Mouse (Mus musculus) neural tube, embryonic 11.5 days (tissue): ENCODE results near the gene Noa1. TPM values are rescaled to one million over a fixed set of nuclear protein-coding genes. Genes with fewer than 3 reads are reported as not detected.

Source experiments
- ATAC-seq: fragments of 200-750 bp; cut with Nextera tagmentation; 2 replicates; pipeline ENCODE4 v1.8.0; 2017; ENCODE audit warnings: moderate number of reproducible peaks, mild to moderate bottlenecking, moderate TSS enrichment, moderate library complexity; ENCODE audit not compliant: insufficient read depth, low FRiP score, low TSS enrichment
- DNase-seq: peaks from one replicate; pipeline ENCODE4 v3.0.0-alpha.2; 2015; ENCODE audit warnings: low spot score
- H3K27ac ChIP-seq: fragments of 300-500 bp; sonication (generic); 2 replicates; pipeline ENCODE4 v1.5.1; 2014; ENCODE audit warnings: low read depth, mild to moderate bottlenecking, low read length
- H3K27me3 ChIP-seq: fragments of 300-500 bp; sonication (generic); 2 replicates; pipeline ENCODE4 v1.6.1; 2014; ENCODE audit warnings: mild to moderate bottlenecking, low read length, mixed read lengths; ENCODE audit not compliant: control insufficient read depth, insufficient read depth
- H3K36me3 ChIP-seq: fragments of 300-500 bp; sonication (generic); 2 replicates; pipeline ENCODE4 v1.6.1; 2014; ENCODE audit warnings: mild to moderate bottlenecking, low read length, moderate library complexity, mixed read lengths; ENCODE audit not compliant: control insufficient read depth, insufficient read depth
- H3K4me1 ChIP-seq: fragments of 300-500 bp; sonication (generic); 2 replicates; pipeline ENCODE4 v1.6.1; 2014; ENCODE audit warnings: low read length, mixed read lengths; ENCODE audit not compliant: control insufficient read depth, insufficient read depth
- H3K4me2 ChIP-seq: fragments of 300-500 bp; sonication (generic); 2 replicates; pipeline ENCODE4 v1.6.1; 2014; ENCODE audit warnings: low read depth, mild to moderate bottlenecking, moderate library complexity
- H3K4me3 ChIP-seq: fragments of 300-500 bp; sonication (generic); 2 replicates; pipeline ENCODE4 v1.5.1; 2014; ENCODE audit warnings: low read depth, low read length
- H3K9ac ChIP-seq: fragments of 300-500 bp; sonication (generic); 2 replicates; pipeline ENCODE4 v1.6.1; 2014; ENCODE audit warnings: mild to moderate bottlenecking, low read length
- H3K9me3 ChIP-seq: fragments of 300-500 bp; sonication (generic); 2 replicates; pipeline ENCODE4 v1.6.1; 2016; ENCODE audit warnings: low read length; ENCODE audit not compliant: control insufficient read depth
- WGBS: fragments of 180-500 bp; shearing (Covaris S2); extraction: QIAGEN DNeasy Blood & Tissue Kit; methylation state at CpG from one replicate; pipeline ENCODE4 v1.1.7; 2014; 5-methylcytosine and 5-hydroxymethylcytosine counted together
- polyA plus RNA-seq: library from polyadenylated mRNA; unstranded; fragments of >200 nt; fragmentation: Nextera tagmentation; extraction: Ambion mirVana; gene quantifications from 2 replicates; pipeline ENCODE4 v1.2.1, GENCODE M21; 2014

The Noa1 gene
- polyA plus RNA-seq, 1 experiment from 2014 or later = 33.1 TPM

DNA sequence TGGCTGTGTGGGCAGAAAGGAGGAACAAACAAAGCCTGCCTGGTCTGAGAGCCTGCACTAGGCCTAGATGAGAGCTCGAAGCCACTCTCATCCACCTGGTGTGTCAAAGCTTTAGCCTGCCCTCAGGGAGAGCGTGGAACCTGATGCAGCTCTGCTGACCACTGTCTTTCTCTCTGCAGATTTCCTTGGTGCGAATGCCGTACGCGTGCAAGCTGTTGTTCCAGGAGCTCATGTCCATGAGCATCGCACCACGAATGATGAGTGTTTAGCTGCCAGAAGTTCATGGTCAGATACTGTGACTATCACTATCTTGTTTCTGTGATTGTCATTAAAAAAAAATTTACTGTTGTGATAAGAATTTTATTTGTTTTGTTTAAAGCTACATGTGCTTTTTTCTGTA is 39.0 kb upstream of the Noa1 start:
- no peak overlapping the region for H3K4me3 ChIP-seq
- H3K27me3 ChIP-seq = no peaks in the 10 kb centered on the region
- no peak for DNase-seq

DNA sequence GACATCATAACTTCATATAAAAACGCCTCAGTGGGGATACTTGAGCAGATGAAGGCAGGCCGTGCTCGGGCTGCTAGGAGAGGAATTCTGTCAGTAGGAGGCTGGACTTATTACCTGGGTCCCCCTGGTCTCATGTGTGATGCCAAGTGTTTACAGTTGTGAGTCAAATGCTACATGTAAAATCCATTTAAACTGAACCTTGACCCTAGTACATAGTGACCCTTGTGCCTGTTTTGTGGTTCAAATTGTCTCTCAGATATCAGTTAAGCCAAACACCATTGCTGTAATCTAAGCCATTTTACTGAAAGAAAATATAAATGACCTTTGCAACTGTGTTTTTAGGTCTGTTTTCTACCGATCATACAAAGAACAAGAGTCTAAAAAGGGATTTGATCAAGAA is 30.1 kb upstream of the Noa1 start:
- H3K36me3 ChIP-seq = peaks cover 14% of the 10 kb centered on the region
- ATAC-seq (no peak), DNase-seq (no peak)
- H3K27ac ChIP-seq = no peak overlapping the region
- no peaks in the 10 kb centered on the region for H3K9me3 ChIP-seq
- H3K9ac ChIP-seq = no peak overlapping the region
- H3K4me1 ChIP-seq = no peaks in the 10 kb centered on the region
- no peak overlapping the region for H3K4me3 ChIP-seq
- no peak overlapping the region for H3K4me2 ChIP-seq
- WGBS = 83% methylated on average over 4 of the region's 4 CpGs
- no peaks in the 10 kb centered on the region for H3K27me3 ChIP-seq

More for the DNA sequence above, 39.0 kb upstream of the Noa1 start:
- H3K9me3 ChIP-seq = no peaks in the 10 kb centered on the region
- 98% methylated on average over 8 of the region's 8 CpGs for WGBS
- ATAC-seq = no peak
- H3K9ac ChIP-seq = no peak overlapping the region
- peaks cover 14% of the 10 kb centered on the region for H3K36me3 ChIP-seq
- H3K27ac ChIP-seq = no peak overlapping the region
- H3K4me2 ChIP-seq = no peak overlapping the region
- no peaks in the 10 kb centered on the region for H3K4me1 ChIP-seq

DNA sequence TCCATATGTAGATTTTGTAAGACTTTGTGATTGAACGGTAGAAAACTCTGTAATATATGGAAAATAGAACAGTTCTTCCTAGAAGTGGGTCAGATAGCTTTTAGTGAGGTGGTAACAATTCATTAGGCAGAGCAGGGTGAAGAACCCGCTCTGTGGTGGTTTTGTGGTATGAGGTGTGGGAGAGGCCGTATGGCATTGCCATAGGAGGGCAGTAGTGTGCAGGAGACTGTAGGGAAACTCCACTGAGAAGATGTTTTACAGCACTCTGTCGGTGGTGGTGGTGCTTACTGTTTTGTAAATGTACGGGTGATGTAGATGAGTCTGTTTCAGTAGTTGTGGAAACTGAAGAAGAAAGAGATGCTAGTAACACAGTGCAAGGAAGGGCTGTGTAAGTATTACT is 20.3 kb upstream of the Noa1 start:
- peaks cover 22% of the 10 kb centered on the region for H3K36me3 ChIP-seq
- no peak overlapping the region for H3K4me2 ChIP-seq
- no peaks in the 10 kb centered on the region for H3K4me1 ChIP-seq
- ATAC-seq = no peak
- H3K4me3 ChIP-seq = no peak overlapping the region
- H3K27ac ChIP-seq = no peak overlapping the region
- H3K9me3 ChIP-seq = no peaks in the 10 kb centered on the region
- H3K27me3 ChIP-seq = no peaks in the 10 kb centered on the region
- no peak overlapping the region for H3K9ac ChIP-seq
- 79% methylated on average over 5 of the region's 5 CpGs for WGBS
- DNase-seq = no peak

DNA sequence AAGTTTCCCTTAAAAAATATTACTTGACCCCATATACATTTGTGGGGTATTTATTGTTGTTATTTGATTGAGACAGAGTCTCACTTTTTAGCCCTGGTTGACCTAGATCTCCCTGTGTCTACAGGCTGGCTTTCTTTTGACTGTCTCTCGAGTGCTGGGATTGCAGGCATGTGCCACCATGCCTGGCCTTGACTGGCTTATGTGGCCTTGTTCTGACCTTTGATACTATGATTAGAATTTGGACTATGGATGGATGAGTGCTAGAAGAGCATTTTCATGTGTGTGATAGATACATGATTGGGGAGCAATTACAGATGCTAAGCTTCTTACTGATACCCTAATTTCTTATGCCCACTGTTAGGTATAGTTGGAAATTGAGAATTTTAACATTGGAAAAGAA is 15.1 kb upstream of the Noa1 start:
- no peak for ATAC-seq
- no peak for DNase-seq
- no peak overlapping the region for H3K9ac ChIP-seq
- WGBS = 88% methylated on average over 1 of the region's 1 CpGs
- H3K27me3 ChIP-seq = no peaks in the 10 kb centered on the region
- no peak overlapping the region for H3K4me2 ChIP-seq
- no peak overlapping the region for H3K4me3 ChIP-seq
- no peak overlapping the region for H3K27ac ChIP-seq
- no peaks in the 10 kb centered on the region for H3K4me1 ChIP-seq
- peaks cover 24% of the 10 kb centered on the region for H3K36me3 ChIP-seq
- H3K9me3 ChIP-seq = no peaks in the 10 kb centered on the region

DNA sequence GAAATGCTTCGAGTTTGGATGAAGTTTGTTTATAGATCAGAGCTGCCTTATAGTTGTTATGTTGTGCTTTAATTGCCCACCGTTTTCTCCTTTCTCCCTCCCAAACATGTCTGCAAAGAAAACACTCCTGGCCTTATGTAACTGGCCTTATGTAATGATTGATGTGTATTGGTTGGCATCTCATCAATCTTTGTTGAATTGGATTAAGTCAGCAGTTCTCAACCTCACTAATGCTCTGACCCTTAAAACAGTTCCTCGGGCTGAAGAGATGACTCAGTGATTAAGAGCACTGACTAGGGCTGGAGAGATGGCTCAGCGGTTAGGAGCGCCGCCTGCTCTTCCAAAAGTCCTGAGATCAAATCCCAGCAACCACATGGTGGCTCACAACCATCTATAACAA is 5.1 kb upstream of the Noa1 start:
- no peak overlapping the region for H3K4me3 ChIP-seq
- ATAC-seq = no peak
- WGBS = 95% methylated on average over 6 of the region's 6 CpGs
- H3K27me3 ChIP-seq = no peaks in the 10 kb centered on the region
- no peaks in the 10 kb centered on the region for H3K9me3 ChIP-seq
- peaks cover 4% of the 10 kb centered on the region; the same call in 1 of the 2 replicates for H3K4me1 ChIP-seq
- H3K4me2 ChIP-seq = no peak overlapping the region
- DNase-seq = no peak
- H3K27ac ChIP-seq = no peak overlapping the region
- H3K9ac ChIP-seq = no peak overlapping the region
- peaks cover 5% of the 10 kb centered on the region for H3K36me3 ChIP-seq

DNA sequence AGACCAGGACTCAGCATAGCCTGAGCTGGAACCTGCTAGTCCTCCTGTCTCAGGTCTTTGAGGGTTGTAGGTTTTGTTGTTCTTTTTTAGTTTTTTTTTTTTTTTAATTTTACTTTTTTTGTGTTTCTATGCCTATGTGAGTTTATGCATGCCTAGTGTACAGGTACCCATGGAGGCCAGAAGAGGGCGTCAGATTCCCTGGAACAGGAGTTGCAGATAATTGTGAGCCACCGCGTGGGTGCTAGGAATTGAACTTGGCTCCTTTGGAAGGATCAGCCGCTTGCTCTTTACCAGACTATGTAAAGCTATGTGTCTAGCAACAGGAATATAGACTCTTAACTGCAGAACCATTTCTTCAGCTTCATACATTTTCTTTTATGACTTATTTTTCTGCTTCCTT is 4.3 kb upstream of the Noa1 start:
- Histone ChIP-seq H3K36me3 (peaks cover 5% of the 10 kb centered on the region; the same call in 1 of the 2 replicates), H3K4me2 (no peak overlapping the region), H3K4me1 (peaks cover 4% of the 10 kb centered on the region; the same call in 1 of the 2 replicates), H3K27me3 (no peaks in the 10 kb centered on the region), H3K27ac (no peak overlapping the region), H3K4me3 (no peak overlapping the region), H3K9me3 (no peaks in the 10 kb centered on the region), H3K9ac (no peak overlapping the region)
- ATAC-seq (no peak), DNase-seq (no peak)
- WGBS = 96% methylated on average over 4 of the region's 4 CpGs

DNA sequence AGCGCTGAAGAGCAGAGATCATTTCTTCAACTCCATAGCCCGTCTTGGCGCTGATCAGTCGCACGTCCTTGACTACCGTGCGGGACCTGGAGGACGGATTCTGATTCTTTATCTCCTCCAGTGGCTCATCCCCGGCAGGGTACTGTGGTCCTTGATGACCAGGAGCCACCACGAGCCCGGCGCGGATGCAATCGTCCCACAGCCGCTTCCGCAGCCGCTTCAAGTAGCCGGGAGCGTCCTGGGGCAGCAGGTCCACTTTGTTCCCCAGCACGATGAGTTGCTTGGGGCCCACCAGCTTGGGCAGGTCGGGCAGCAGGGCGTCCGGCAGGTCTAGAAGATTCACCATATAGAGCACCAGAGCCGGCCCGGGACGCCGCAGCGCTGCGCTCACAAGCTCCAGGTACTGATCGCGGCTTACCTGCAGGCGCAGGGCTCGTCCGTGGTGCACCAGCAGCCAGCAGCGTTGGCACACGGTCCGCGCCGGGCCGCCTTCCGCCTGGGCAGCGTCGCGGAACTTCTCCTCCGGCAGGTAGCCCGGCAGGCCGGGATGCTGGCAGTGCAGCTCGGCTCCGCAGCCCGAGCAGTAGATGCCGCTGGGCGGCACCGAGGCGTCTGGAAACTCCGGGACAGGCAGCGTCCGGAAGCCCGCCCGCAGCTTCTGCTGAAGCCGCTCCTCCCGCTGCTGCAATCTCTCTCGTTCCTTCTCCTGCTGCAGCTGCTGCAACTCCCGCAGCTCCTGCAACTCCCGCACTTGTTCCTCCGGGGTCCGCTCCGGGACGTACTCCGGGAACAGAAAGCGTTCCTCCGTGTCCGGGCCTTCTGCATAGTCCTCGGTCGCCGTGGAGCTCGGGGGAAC is 605 bp downstream of the Noa1 start:
- Histone ChIP-seq H3K27me3 (no peaks in the 10 kb centered on the region), H3K4me1 (peaks cover 15% of the 10 kb centered on the region), H3K4me2 (peak overlapping the region; percentile 100), H3K9me3 (no peaks in the 10 kb centered on the region), H3K27ac (peak overlapping the region; percentile 85), H3K4me3 (peak overlapping the region; percentile 89), H3K9ac (peak overlapping the region; percentile 79), H3K36me3 (peaks cover 6% of the 10 kb centered on the region)
- DNase-seq (peak; percentile 55), ATAC-seq (peak; percentile 6; the same call in 1 of the 2 replicates)
- WGBS = under 1% methylated on average over 72 of the region's 76 CpGs

DNA sequence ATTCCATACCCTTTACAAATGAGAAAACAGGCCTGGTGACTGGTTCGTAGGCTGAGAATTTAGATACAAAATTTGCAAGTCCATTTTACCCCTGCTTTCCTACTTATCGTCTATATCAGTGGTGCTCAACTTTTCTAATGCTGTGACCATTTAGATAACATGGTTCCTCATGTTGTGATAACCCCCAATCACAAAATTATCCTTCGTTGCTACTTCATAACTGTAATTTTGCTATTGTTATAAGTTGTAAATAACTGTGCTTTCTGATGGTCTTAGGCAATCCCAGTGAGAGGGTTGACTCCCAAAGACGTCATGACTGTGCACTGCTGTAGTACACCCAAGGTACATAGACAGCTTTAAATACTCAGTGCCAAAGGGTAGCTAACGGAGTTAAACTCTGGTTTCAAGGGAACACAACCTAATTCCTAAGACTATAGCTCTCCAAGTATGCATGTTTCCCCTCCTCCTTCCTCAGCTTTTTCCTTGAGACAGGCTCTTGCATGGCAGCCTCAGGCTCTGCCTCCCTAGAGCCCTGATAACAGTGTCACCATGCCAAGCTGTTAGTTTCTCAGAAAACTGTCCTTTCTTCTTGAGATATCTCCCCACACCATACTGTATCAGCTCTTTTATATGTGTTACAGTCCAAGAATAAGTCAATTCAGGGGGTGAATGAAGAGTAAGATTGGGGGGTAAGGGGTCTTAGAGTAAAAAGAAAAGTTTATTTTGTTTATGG is 1.9 kb downstream of the Noa1 start:
- H3K36me3 ChIP-seq = peaks cover 3% of the 10 kb centered on the region
- H3K27ac ChIP-seq = no peak overlapping the region
- DNase-seq (no peak), ATAC-seq (no peak)
- peaks cover 15% of the 10 kb centered on the region for H3K4me1 ChIP-seq
- H3K9ac ChIP-seq = no peak overlapping the region; the same call in 1 of the 2 replicates
- H3K9me3 ChIP-seq = no peaks in the 10 kb centered on the region
- H3K27me3 ChIP-seq = no peaks in the 10 kb centered on the region
- WGBS = 85% methylated on average over 5 of the region's 5 CpGs
- peak overlapping the region; percentile 100 for H3K4me2 ChIP-seq
- H3K4me3 ChIP-seq = peak overlapping the region; percentile 89; the same call in 1 of the 2 replicates
